Mouse (Mus musculus) brain, adult 2 months (tissue): ENCODE measurements at regions not wholly inside any gene's neighbourhood (a gene's known extent, or its start where the extent isn't known, plus 50 kb on each side); places are given as distances from the start of the nearest gene placed in this dataset.

ENCODE experiments used
- DNase-seq: peaks from one replicate; pipeline ENCODE4 v3.0.0; 2011; ENCODE audit warnings: low read depth, low spot score

- no peak for DNase-seq
Measured at GRCm38 (mm10) chr7:111134496-111134895, 51.7 kb upstream of the Eif4g2 start.
